Mouse (Mus musculus) leukemia stem cell, adult 10-12 weeks (primary cell): Measurements from ENCODE around the gene Heatr1. TPM values are rescaled to one million over a fixed set of nuclear protein-coding genes. Genes with fewer than 3 reads are reported as not detected.

Experiments used
- polyA plus RNA-seq: library from polyadenylated mRNA; stranded (reverse); fragments of >175 nt; gene quantifications from 2 replicates; pipeline ENCODE4 v1.2.3, GENCODE M21; 2012; ENCODE audit warnings: low replicate concordance

Heatr1 gene
- 4.5 and 29.8 TPM in 2 replicates for polyA plus RNA-seq

DNA sequence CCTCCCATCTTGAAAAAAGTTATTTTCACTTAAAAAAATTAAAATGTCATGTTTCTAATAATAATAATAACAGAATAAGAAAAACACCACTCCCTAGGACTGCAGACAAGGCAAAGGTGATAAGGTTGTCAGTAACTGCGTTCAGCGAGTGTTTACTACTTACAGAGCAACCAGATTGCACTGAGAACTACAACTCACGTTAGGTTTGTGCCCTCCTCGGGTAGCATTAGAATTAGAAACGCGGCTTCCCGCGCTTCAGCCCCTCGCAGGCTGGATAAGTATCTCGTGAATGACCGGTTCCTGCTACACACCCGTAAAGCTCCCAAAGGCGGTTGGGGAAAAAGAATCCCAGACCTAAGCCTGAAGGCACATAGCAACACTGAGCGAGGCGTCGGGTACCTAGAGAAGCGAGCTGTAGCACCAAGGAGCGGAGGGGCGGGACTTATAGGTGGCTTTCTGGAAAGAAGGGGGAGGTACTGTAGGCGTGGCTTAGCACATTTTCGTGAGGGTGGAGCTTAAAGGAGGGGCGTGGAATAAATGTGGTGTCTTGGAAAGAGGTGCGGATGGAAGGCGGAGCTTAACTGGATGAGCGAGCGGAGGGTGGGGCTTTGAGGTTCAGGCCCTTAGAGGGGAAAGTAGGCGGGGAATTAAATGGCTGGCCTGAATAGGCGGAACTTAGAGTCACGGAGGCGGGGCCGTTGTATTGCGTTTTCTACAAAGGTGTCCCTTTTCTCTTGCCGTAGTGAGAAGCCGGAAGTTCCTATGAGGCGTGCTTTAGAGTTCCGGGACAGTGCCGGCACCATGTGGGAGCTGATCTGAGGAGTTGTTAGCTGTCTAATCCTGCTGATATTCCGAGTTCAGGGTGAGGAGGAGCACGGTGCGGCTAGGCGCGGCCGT is at the start of gene Heatr1:
Heatr1 (plus strand) TSS at position 419 of the 897 bp plus-strand sequence.

GRCm38 (mm10) chr13:12464844-12465243 is 70.0 kb downstream of the Heatr1 start, which contains the start of gene Lgals8:
Gene Lgals8 (minus strand): TSS chr13:12464944.

Other genes with a start within 250 kb of the Heatr1 start
- 4.1 and 15.4 TPM in 2 replicates for gene Mtr, start 136.9 kb upstream of the Heatr1 start, polyA plus RNA-seq
- 0.46 TPM in 1 of 2 replicates, not detected in the other for gene Actn2, start 54.3 kb upstream of the Heatr1 start, polyA plus RNA-seq
- 1.8 and 1.9 TPM in 2 replicates for gene Lgals8, start 69.9 kb downstream of the Heatr1 start, polyA plus RNA-seq
- gene Edaradd, start 125.4 kb downstream of the Heatr1 start, polyA plus RNA-seq, result 0.15 and 0.24 TPM in 2 replicates
- 5.1 and 5.9 TPM in 2 replicates for gene Ero1lb, start 170.8 kb downstream of the Heatr1 start, polyA plus RNA-seq